Mouse (Mus musculus) hindbrain, embryonic 10.5 days (tissue): ENCODE measurements around the gene Zfand3. TPM values are rescaled to one million over a fixed set of nuclear protein-coding genes. Genes with fewer than 3 reads are reported as not detected.

Source experiments
- DNase-seq: peaks from one replicate; pipeline ENCODE4 v3.0.0-alpha.2; 2017; ENCODE audit warnings: low spot score
- H3K27ac ChIP-seq: fragments of 300-500 bp; sonication (generic); 2 replicates; pipeline ENCODE4 v1.5.1; 2016; ENCODE audit warnings: mild to moderate bottlenecking, moderate library complexity
- H3K27me3 ChIP-seq: fragments of 300-500 bp; sonication (generic); 2 replicates; pipeline ENCODE4 v1.6.1; 2016; ENCODE audit warnings: mild to moderate bottlenecking; ENCODE audit not compliant: poor library complexity, insufficient read depth, severe bottlenecking
- H3K36me3 ChIP-seq: fragments of 300-500 bp; sonication (generic); 2 replicates; pipeline ENCODE4 v1.6.1; 2016; ENCODE audit warnings: mild to moderate bottlenecking, moderate library complexity
- H3K4me1 ChIP-seq: fragments of 300-500 bp; sonication (generic); replicated peaks from 2 replicates; pipeline ENCODE4 v1.6.1; 2016; ENCODE audit warnings: mild to moderate bottlenecking
- H3K4me3 ChIP-seq: fragments of 300-500 bp; sonication (generic); 2 replicates; pipeline ENCODE4 v1.5.1; 2016; ENCODE audit warnings: mild to moderate bottlenecking, moderate library complexity
- H3K9me3 ChIP-seq: fragments of 300-500 bp; sonication (generic); 2 replicates; pipeline ENCODE4 v1.6.1; 2016; ENCODE audit warnings: mild to moderate bottlenecking, moderate library complexity
- WGBS: fragments of 180-500 bp; shearing (Covaris S2); methylation state at CpG from one replicate; pipeline ENCODE4 v1.1.7; 2016; 5-methylcytosine and 5-hydroxymethylcytosine counted together
- polyA plus RNA-seq: library from polyadenylated mRNA; unstranded; fragments of >200 nt; fragmentation: Nextera tagmentation; extraction: Ambion mirVana; gene quantifications from 2 replicates; pipeline ENCODE4 v1.2.1, GENCODE M21; 2016

The Zfand3 gene
- polyA plus RNA-seq, 1 experiment from 2014 or later: 97.7 TPM

GRCm38 (mm10) chr17:30154144-30154543 is 149.6 kb downstream of the Zfand3 start:
- Histone ChIP-seq H3K36me3 (peaks cover 3% of the 10 kb centered on the region; the same call in 1 of the 2 replicates), H3K4me1 (peaks cover 47% of the 10 kb centered on the region), H3K27me3 (no peaks in the 10 kb centered on the region), H3K9me3 (no peaks in the 10 kb centered on the region), H3K4me3 (no peak overlapping the region), H3K27ac (no peak overlapping the region)
- WGBS: 78% methylated on average over 4 of the region's 4 CpGs
- no peak for DNase-seq

GRCm38 (mm10) chr17:30154861-30155260 is 150.3 kb downstream of the Zfand3 start:
- no peak overlapping the region for H3K27ac ChIP-seq
- peaks cover 49% of the 10 kb centered on the region for H3K4me1 ChIP-seq
- no peaks in the 10 kb centered on the region for H3K27me3 ChIP-seq
- WGBS: 78% methylated on average over 1 of the region's 1 CpGs
- H3K9me3 ChIP-seq: no peaks in the 10 kb centered on the region
- DNase-seq: no peak
- no peak overlapping the region for H3K4me3 ChIP-seq
- peaks cover 3% of the 10 kb centered on the region; the same call in 1 of the 2 replicates for H3K36me3 ChIP-seq

DNA sequence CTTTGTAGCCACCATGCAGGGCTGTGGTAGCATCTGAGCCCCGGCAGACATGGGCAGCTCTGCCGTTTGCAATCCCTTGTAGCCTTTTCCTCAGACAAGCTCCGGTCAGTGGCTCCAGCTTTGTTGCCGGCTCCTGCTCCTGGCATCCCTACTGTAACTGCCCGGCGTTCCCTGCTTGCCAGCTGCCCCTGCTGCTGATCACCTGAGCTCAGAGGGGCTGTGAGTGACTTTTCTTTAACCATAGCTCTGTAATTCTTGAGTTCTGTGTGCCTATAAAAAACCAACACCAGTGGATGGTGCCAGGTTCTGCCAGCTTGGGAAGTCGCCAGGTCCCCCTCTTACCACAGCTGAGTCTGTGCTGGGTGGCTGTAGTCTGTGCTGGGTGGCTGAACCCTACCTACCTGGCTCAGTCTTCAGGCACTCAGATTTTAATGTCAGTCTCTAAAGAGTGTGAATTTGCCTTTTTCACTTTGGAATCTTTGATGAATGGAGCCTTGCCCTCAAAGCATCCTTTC is 150.9 kb downstream of the Zfand3 start:
- Histone ChIP-seq H3K27me3 (no peaks in the 10 kb centered on the region), H3K4me3 (no peak overlapping the region), H3K36me3 (peaks cover 3% of the 10 kb centered on the region; the same call in 1 of the 2 replicates), H3K27ac (peak overlapping the region; percentile 41; the same call in 1 of the 2 replicates), H3K4me1 (peaks cover 52% of the 10 kb centered on the region), H3K9me3 (no peaks in the 10 kb centered on the region)
- WGBS: 71% methylated on average over 7 of the region's 7 CpGs
- no peak for DNase-seq

DNA sequence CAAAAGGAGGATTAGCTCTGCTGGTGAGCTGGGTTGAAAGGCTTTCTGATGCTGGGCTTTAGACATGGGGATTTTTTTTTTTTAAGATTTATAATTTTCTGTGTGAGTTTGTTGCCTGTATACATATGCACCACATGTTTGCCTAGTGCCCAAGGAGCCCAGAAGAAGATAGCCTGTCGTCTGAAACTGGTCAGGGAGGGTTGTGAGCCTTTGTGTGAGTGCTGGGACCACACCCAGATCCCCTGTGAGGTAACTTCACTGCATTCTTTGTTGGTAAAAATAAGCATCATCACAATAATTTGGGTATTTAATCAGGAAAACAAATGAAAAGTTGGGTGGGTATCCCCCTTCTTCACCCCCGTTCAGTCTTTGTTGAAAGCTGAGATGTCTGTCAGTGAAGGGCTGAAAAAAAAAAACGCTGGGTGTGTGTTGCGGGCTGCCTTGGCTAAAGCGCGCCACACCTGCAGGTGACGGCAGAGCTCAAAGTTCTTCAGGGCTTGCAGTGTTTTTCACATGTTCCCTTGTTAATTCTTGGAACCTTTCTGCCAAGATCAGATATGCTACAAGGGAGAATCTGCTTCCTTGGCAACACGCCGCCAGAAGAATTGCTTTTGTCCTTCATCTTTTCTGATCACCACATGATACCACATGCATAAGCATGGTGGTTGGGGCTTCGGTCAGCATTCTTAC is 154.0 kb downstream of the Zfand3 start:
- H3K4me3 ChIP-seq: no peak overlapping the region

DNA sequence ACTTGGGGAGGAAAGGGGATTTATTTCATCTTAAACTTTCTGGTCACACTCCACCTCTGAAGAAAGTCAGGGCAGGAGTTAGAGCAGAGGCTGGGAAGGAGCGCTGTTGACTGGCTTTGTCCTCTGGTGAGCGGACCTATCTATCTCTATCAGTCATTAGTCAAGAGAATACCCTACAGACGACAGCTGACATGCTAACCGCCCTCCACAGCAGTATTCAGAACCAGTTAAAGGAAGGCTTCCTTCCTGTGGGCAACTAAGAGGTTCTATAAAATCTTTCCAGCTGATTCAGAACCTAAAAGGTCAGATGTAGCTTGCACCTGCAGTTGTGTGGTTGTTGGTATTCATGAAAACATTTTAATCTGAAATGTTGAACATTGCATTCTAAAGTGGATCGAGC is 154.8 kb downstream of the Zfand3 start:
- 73% methylated on average over 5 of the region's 5 CpGs for WGBS

More for the DNA sequence above, 154.0 kb downstream of the Zfand3 start:
- Histone ChIP-seq H3K27me3 (no peaks in the 10 kb centered on the region), H3K9me3 (no peaks in the 10 kb centered on the region), H3K36me3 (peaks cover 3% of the 10 kb centered on the region; the same call in 1 of the 2 replicates), H3K4me1 (peaks cover 58% of the 10 kb centered on the region), H3K27ac (peak overlapping the region; percentile 50; the same call in 1 of the 2 replicates)
- WGBS: 70% methylated on average over 10 of the region's 10 CpGs
- no peak for DNase-seq

GRCm38 (mm10) chr17:30160823-30161432 is 156.4 kb downstream of the Zfand3 start:
- Histone ChIP-seq H3K9me3 (no peaks in the 10 kb centered on the region), H3K27me3 (no peaks in the 10 kb centered on the region), H3K27ac (peak overlapping the region; percentile 35; the same call in 1 of the 2 replicates), H3K4me1 (peaks cover 57% of the 10 kb centered on the region), H3K36me3 (no peaks in the 10 kb centered on the region), H3K4me3 (no peak overlapping the region)
- no peak for DNase-seq
- 87% methylated on average over 14 of the region's 14 CpGs for WGBS

More for the DNA sequence above, 154.8 kb downstream of the Zfand3 start:
- DNase-seq: no peak
- Histone ChIP-seq H3K36me3 (peaks cover 3% of the 10 kb centered on the region; the same call in 1 of the 2 replicates), H3K4me3 (no peak overlapping the region), H3K9me3 (no peaks in the 10 kb centered on the region), H3K27ac (no peak overlapping the region), H3K4me1 (peaks cover 59% of the 10 kb centered on the region), H3K27me3 (no peaks in the 10 kb centered on the region)

GRCm38 (mm10) chr17:30162983-30163382 is 158.4 kb downstream of the Zfand3 start:
- Histone ChIP-seq H3K27me3 (no peaks in the 10 kb centered on the region), H3K36me3 (peaks cover 8% of the 10 kb centered on the region; the same call in 1 of the 2 replicates), H3K4me1 (peaks cover 43% of the 10 kb centered on the region), H3K4me3 (no peak overlapping the region), H3K9me3 (no peaks in the 10 kb centered on the region), H3K27ac (no peak overlapping the region)
- 93% methylated on average over 5 of the region's 5 CpGs for WGBS
- DNase-seq: no peak

- Histone ChIP-seq H3K4me3 (no peak overlapping the region), H3K27me3 (no peaks in the 10 kb centered on the region), H3K9me3 (no peaks in the 10 kb centered on the region), H3K27ac (no peak overlapping the region), H3K36me3 (peaks cover 8% of the 10 kb centered on the region; the same call in 1 of the 2 replicates), H3K4me1 (peaks cover 35% of the 10 kb centered on the region)
- 83% methylated on average over 6 of the region's 6 CpGs for WGBS
- DNase-seq: no peak
These were observed 159.3 kb downstream of the Zfand3 start for GRCm38 (mm10) chr17:30163793-30164192.

DNA sequence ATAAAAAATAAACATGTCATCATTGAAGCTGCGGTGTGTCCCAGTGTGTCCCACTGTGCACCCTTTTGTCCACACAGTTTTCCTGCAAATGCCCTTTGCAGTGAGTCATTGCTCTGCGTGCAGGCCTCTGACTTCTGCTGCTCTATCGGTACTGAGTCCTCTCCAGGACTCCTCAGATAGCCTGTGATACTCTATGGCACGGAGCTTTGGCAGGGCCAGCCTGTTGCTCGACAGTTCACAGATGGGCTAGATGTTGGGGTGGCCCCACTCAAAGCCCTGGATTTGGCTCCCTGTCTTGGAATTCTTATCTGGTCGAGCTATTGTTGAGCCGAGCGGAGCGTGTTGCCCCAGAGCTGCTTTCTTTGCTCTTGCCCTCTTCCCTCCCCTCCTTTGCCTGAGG is 160.3 kb downstream of the Zfand3 start:
- H3K36me3 ChIP-seq: peaks cover 8% of the 10 kb centered on the region; the same call in 1 of the 2 replicates
- 48% methylated on average over 9 of the region's 9 CpGs for WGBS
- no peak for DNase-seq
- H3K4me1 ChIP-seq: peaks cover 26% of the 10 kb centered on the region
- no peak overlapping the region for H3K4me3 ChIP-seq
- H3K9me3 ChIP-seq: no peaks in the 10 kb centered on the region
- H3K27ac ChIP-seq: no peak overlapping the region
- H3K27me3 ChIP-seq: no peaks in the 10 kb centered on the region

DNA sequence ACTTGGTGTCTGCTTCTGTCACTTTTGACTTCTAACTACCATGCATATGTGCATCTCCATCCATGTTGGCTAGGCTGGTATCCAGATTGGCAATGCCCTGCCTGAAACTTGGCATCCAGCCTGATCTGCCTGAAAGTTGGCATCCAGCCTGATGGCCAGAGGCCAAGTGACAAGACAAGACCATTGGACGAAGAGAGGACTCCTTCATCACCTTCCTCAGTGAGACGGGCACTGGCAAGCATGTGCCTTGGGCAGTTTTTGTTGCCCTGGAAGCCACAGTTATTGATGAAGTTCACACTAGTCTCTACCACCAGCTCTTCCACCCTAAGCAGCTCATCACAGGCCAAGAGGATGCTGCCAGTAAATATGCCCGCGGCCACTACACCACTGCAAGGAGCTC is 172.9 kb downstream of the Zfand3 start:
- Histone ChIP-seq H3K4me1 (no peaks in the 10 kb centered on the region), H3K9me3 (no peaks in the 10 kb centered on the region), H3K27ac (no peak overlapping the region), H3K4me3 (no peak overlapping the region), H3K36me3 (peaks cover 17% of the 10 kb centered on the region), H3K27me3 (no peaks in the 10 kb centered on the region)
- 96% methylated on average over 4 of the region's 4 CpGs for WGBS
- DNase-seq: no peak

DNA sequence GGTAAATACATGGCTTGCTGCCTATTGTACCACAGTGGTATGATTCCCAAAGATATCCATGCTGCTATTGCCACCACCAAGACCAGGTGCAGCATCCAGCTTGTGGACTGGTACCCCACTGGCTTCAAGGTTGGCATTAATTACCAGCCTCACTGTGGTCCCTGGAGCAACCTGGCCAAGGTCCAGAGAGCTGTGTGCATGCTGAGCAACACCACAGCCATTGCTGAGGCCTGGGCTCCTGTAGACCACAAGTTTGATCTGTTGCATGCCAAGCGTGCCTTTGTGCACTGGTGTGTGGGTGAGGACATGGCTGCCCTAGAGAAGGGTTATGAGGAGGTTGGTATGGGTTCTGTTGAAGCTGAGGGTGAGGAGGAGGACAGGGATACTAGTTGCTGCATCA is 173.9 kb downstream of the Zfand3 start:
- WGBS: 95% methylated on average over 1 of the region's 1 CpGs
- no peak for DNase-seq
- H3K4me1 ChIP-seq: no peaks in the 10 kb centered on the region
- H3K9me3 ChIP-seq: no peaks in the 10 kb centered on the region
- H3K27me3 ChIP-seq: no peaks in the 10 kb centered on the region
- H3K36me3 ChIP-seq: peaks cover 17% of the 10 kb centered on the region
- no peak overlapping the region for H3K4me3 ChIP-seq
- no peak overlapping the region for H3K27ac ChIP-seq

DNA sequence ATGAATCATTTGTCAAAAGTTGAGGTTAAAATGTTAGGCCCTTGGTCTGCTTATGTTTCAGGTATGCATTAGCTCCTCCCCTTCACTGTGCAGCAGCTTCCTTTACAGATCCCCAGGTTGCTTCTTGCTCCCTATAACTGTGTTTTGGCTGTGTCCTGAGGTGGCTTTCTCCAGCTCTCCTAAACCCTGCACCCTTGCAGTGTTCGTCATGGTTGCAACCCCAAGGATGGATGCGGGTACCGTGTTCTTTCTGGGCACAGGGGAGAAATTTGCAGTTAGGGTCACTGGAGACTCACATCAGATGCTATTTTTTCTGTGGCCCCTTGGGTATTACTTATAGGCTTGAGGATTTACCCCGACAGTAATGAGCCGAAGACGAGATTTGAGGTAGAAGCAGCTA is 175.7 kb downstream of the Zfand3 start:
- Histone ChIP-seq H3K36me3 (peaks cover 22% of the 10 kb centered on the region), H3K27ac (no peak overlapping the region), H3K4me3 (no peak overlapping the region), H3K27me3 (no peaks in the 10 kb centered on the region), H3K4me1 (no peaks in the 10 kb centered on the region), H3K9me3 (no peaks in the 10 kb centered on the region)
- no peak for DNase-seq
- WGBS: 90% methylated on average over 6 of the region's 6 CpGs

DNA sequence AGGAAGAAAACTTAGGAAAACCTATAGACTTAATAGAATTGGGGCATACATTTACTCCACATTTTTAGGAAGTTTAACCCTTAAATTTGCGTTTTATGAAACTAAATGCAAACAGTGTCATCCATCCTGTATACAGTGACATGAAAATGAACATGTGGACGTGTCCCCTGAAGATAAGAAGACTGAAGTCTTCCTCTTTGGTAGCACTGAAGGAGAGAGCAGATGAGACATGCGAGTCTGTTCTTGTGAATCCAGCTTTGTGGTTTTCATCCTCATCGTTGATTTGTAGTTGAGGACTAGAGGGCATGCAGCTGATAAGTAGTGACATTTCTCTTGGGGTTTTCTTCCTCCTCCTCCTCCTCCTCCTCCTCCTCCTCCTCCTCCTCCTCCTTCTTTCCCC is 177.0 kb downstream of the Zfand3 start:
- no peak for DNase-seq
- H3K27me3 ChIP-seq: no peaks in the 10 kb centered on the region
- H3K4me3 ChIP-seq: no peak overlapping the region
- H3K27ac ChIP-seq: no peak overlapping the region
- peaks cover 25% of the 10 kb centered on the region for H3K36me3 ChIP-seq
- H3K4me1 ChIP-seq: no peaks in the 10 kb centered on the region
- no peaks in the 10 kb centered on the region for H3K9me3 ChIP-seq
- whole genome bisulfite sequencing: 88% methylated on average over 4 of the region's 4 CpGs
